Mouse (Mus musculus): ENCODE data around the gene Prkce.

The Prkce gene

GRCm38 (mm10) chr17:86685263-86685662 lies 517.7 kb downstream of the Prkce start:
- DNase-seq (ENCODE audit: low spot score in 2 of 2): no peak

GRCm38 (mm10) chr17:86687021-86687420 lies 519.4 kb downstream of the Prkce start:
- no peak for DNase-seq (ENCODE audit: low spot score in 2 of 2)

DNA sequence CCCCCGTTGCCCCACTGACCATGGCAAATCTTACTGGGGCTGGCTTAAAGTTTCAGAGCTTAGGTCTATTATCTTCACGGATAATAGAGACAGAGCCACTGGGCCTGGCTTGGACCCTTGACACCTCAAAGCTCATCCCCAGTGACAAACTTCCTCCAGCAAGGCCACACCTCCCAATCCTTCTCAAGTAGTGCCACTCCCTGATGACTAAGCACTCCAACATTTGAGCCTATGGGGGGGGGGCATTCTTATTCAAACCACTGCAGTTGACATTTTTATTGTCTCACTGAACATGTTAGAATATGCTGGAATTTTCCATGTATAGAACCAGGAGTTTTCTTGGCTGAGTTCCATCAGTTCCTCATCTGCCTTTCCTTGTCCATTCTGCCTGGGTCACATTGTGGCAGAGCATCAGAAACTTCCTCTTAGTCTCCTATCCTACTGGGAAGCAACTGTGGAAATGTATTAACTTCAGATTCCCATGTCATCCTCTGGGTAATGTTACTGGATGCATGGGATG lies 523.3 kb downstream of the Prkce start:
- no peak for DNase-seq (ENCODE audit: low spot score in 2 of 2)

DNA sequence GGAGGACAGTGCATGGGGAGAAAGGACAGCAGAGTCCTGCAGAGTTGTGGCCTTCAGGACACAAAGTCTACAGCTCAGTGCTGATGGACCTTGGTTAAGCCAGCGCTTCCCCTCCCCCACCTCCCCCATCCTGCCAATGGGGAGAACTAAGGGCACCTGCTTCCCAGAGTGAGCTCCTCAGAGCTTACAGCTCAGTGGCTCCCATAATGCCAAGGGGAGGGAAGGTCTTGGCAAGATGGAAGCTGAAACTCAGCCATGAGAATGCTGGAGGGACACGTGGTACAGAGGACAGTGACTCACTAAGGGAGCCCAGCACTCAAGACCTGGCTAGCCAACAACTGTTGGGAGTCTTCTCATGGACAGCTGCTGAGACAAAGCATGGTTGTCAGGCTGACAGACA lies 530.2 kb downstream of the Prkce start:
- DNase-seq (ENCODE audit: low spot score in 2 of 2): no peak

DNA sequence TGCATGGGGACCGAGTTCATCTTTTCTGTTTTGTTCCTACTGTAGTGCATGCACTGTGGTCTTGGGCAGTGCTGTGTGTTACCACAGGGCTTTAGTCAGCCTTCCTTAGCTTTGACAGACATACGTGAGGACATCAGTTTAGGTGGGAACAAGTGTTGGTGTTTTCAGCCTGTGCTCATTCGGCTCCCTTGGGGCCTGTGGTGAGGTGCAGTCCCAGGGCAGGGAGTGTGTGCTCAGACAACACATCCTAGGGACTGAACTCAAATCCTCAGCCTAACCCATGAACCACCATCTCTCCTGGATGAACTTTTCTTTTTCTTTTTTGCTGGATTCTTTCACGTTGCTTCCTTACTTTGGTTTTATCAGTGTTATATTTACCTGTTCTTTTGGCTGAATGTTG lies 535.8 kb downstream of the Prkce start:
- no peak for DNase-seq (ENCODE audit: low spot score in 2 of 2)

DNA sequence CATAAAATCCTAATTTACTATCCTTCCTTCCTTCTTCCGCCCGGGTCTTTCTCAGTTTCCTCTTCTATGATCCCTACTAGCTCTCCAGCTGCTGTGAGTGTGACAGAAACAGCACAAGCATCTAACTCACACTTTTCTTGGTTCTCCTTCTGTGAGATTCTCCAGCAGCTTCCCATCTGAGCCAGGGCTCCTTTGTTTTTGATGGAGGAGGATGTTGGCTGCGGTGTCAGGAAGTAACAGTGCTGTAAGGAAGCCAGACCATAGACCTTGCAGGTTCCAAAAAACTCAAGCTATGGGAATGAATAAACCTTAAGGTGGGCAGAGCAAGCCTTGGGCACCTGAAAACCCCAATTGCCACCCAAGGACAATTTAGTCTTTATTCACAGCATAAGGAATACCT lies 537.7 kb downstream of the Prkce start:
- no peak for DNase-seq (ENCODE audit: low spot score in 2 of 2)

- no peak for DNase-seq (ENCODE audit: low spot score in 2 of 2)
Observed at GRCm38 (mm10) chr17:86706467-86706866, 538.9 kb downstream of the Prkce start.
